Mouse (Mus musculus) stomach, postnatal 0 days (tissue): ENCODE results near the gene Arpp21.

Source experiments
- CTCF ChIP-seq: IDR thresholded peaks from 2 replicates; pipeline ENCODE4 v1.5.1; 2016; ENCODE audit warnings: antibody characterized with exemption, low read depth, mild to moderate bottlenecking, moderate library complexity
- EP300 ChIP-seq: optimal IDR thresholded peaks from 2 replicates; pipeline ENCODE3; 2016; ENCODE audit warnings: antibody characterized with exemption

DNA sequence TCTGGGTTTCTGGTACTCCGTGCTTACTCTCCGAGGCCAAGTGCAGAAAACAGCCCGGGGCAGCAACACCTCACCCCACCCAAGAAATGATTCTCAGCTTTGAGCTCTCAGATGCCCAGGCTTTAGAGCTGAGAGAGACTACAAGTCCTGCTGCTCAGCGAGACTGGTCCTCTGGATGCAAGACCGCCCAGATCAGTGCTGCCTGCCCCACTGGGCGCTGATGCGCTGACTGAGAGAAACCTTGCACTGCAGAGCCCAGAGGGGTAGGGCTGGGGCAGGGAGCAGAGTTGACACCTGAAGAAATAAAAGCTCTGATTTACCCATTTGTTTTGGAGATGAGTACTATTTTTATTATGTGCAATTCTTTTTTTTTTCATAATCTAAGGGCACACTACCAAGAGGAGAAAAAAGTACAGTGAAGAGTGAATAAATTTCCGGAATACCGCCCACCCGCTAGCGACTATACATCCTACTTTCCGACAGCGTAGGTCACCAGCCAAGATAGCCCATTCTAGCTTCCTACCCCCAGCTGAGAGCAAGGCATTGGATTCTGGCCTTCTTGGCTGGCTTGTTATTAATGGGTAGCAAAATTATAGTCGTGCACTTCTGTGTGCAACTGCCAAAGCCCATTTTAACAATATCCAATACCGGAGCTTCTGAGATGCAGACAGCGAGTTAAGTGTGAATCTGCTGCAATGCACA, at the start of gene Arpp21:
- TF ChIP-seq CTCF (no peak), EP300 (no peak)
